In genomic region chr15:25947383-25947782, GRCm38 (mm10) we compare ENCODE assay signal across 18 mouse cellular contexts. TPM values are rescaled to one million over a fixed set of nuclear protein-coding genes. Genes with fewer than 3 reads are reported as not detected.
DNase-seq lines count a peak whose midpoint lies in the region; ATAC-seq and TF ChIP-seq lines count a peak whose summit lies in the region.
"Had no signal": no experiment of that assay in that cellular context is flagged by ENCODE, and none has a peak within 500 bp of the region (broad histone marks: within the 10 kb centered on the region; RNA-seq: fewer than 3 reads in every experiment).

No protein-coding gene starts in this region.

- no peak for TF ChIP-seq EP300 in heart, adult 2 months (IDR thresholded peaks at IDR 0.05; ENCODE audit: insufficient read depth, low read depth, low read length)

- 62% methylated on average over 8 of the region's 8 CpGs for WGBS in heart, adult 2 months
- WGBS in midbrain, embryonic 11.5 days: 82% methylated on average over 8 of the region's 8 CpGs
- WGBS in midbrain, postnatal 0 days: 87% methylated on average over 8 of the region's 8 CpGs

- H3K4me1 ChIP-seq in heart, adult 2 months (ENCODE audit: control insufficient read depth, insufficient read depth, low read length): peaks cover 6% of the 10 kb centered on the region
- no peaks in the 10 kb centered on the region for H3K4me1 ChIP-seq in midbrain, embryonic 11.5 days (ENCODE audit: control insufficient read depth, insufficient read depth, low read length)
- no peaks in the 10 kb centered on the region for H3K4me1 ChIP-seq in midbrain, postnatal 0 days (ENCODE audit: insufficient read depth, low read length)
- H3K4me1 ChIP-seq: embryonic facial prominence, embryonic 10.5 days; forebrain, embryonic 10.5 days; hindbrain, embryonic 13.5 days had no signal

- H3K36me3 ChIP-seq in heart, adult 2 months (ENCODE audit: control insufficient read depth, insufficient read depth, low read length): peaks cover 4% of the 10 kb centered on the region; the same call in 1 of the 2 replicates
- no peaks in the 10 kb centered on the region for H3K36me3 ChIP-seq in midbrain, embryonic 11.5 days (ENCODE audit: control insufficient read depth, insufficient read depth, low read length)
- no peaks in the 10 kb centered on the region for H3K36me3 ChIP-seq in midbrain, postnatal 0 days (ENCODE audit: insufficient read depth, low read length)
- H3K36me3 ChIP-seq: embryonic facial prominence, embryonic 10.5 days; forebrain, embryonic 10.5 days; hindbrain, embryonic 13.5 days had no signal

- peak overlapping the region; percentile 52; the same call in 1 of the 2 replicates for H3K9ac ChIP-seq in heart, adult 2 months (ENCODE audit: low read depth, low read length)
- H3K9ac ChIP-seq in midbrain, embryonic 11.5 days (ENCODE audit: low read length): no peak overlapping the region
- H3K9ac ChIP-seq in midbrain, postnatal 0 days (replicated peaks; ENCODE audit: low read length, poor library complexity, severe bottlenecking): no peak overlapping the region
- H3K9ac ChIP-seq: hindbrain, embryonic 13.5 days had no signal

- no peak overlapping the region for H3K4me3 ChIP-seq in heart, adult 2 months
- H3K4me3 ChIP-seq in midbrain, embryonic 11.5 days (ENCODE audit: low read depth, low read length): no peak overlapping the region
- H3K4me3 ChIP-seq in midbrain, postnatal 0 days (ENCODE audit: low read depth, low read length): no peak overlapping the region
- H3K4me3 ChIP-seq: embryonic facial prominence, embryonic 10.5 days; erythroblast, embryonic 14.5 days; forebrain, embryonic 10.5 days; heart, embryonic 10.5 days; hindbrain, embryonic 13.5 days had no signal

- intact Hi-C loops in heart, adult 2 months (cut with DNase I): no loop called here
- intact Hi-C loops in heart, postnatal 25 days (cut with DNase I): no loop called here

- H3K27me3 ChIP-seq in heart, adult 2 months (ENCODE audit: control insufficient read depth, insufficient read depth, low read length): no peaks in the 10 kb centered on the region
- no peaks in the 10 kb centered on the region for H3K27me3 ChIP-seq in midbrain, embryonic 11.5 days (ENCODE audit: control insufficient read depth, insufficient read depth, low read length)
- H3K27me3 ChIP-seq in midbrain, postnatal 0 days (ENCODE audit: insufficient read depth, low read length): no peaks in the 10 kb centered on the region
- H3K27me3 ChIP-seq: hindbrain, embryonic 13.5 days had no signal

- no peak for TF ChIP-seq POLR2A in heart, adult 2 months (IDR thresholded peaks at IDR 0.05; ENCODE audit: insufficient read depth, low read depth, low read length)

- peaks cover 2% of the 10 kb centered on the region; the same call in 1 of the 2 replicates for H3K79me2 ChIP-seq in heart, adult 2 months (replicated peaks; ENCODE audit: control insufficient read depth, insufficient read depth, low read length)

- peak overlapping the region; percentile 76 for H3K27ac ChIP-seq in heart, adult 2 months
- H3K27ac ChIP-seq in midbrain, embryonic 11.5 days (ENCODE audit: low read depth, low read length): no peak overlapping the region
- H3K27ac ChIP-seq in midbrain, postnatal 0 days (ENCODE audit: low read depth, low read length): no peak overlapping the region
- H3K27ac ChIP-seq: embryonic facial prominence, embryonic 10.5 days; forebrain, embryonic 10.5 days; heart, embryonic 10.5 days; hindbrain, embryonic 13.5 days; hindbrain, postnatal 0 days had no signal

- no peak for TF ChIP-seq CTCF in heart, adult 2 months (IDR thresholded peaks at IDR 0.05)
- TF ChIP-seq CTCF in midbrain, postnatal 0 days (IDR thresholded peaks at IDR 0.05): no peak

- ATAC-seq in midbrain, embryonic 11.5 days (ENCODE audit: low FRiP score): no peak
- ATAC-seq in midbrain, postnatal 0 days (ENCODE audit: low FRiP score): no peak
- 0 out of 2 replicates have a peak, but pooled peaks have one; percentile 43 for ATAC-seq in megakaryocyte, adult 5-6 weeks (ENCODE audit: poor library complexity, severe bottlenecking)
- ATAC-seq: forebrain, embryonic 14.5 days; hindbrain, postnatal 0 days had no signal

- no peak overlapping the region for H3K4me2 ChIP-seq in midbrain, embryonic 11.5 days
- no peak overlapping the region for H3K4me2 ChIP-seq in midbrain, postnatal 0 days (ENCODE audit: low read depth, low read length, poor library complexity, severe bottlenecking)
- H3K4me2 ChIP-seq: hindbrain, embryonic 13.5 days had no signal

- H3K9me3 ChIP-seq in midbrain, embryonic 11.5 days (ENCODE audit: control insufficient read depth, low read length): no peaks in the 10 kb centered on the region
- no peaks in the 10 kb centered on the region for H3K9me3 ChIP-seq in midbrain, postnatal 0 days (ENCODE audit: low read length)
- H3K9me3 ChIP-seq: embryonic facial prominence, embryonic 10.5 days; forebrain, embryonic 10.5 days; heart, embryonic 10.5 days; hindbrain, embryonic 13.5 days had no signal

- DNase-seq in heart, adult 2 months: no peak
- no peak for DNase-seq in heart, postnatal 25 days (ENCODE audit: low spot score)
- DNase-seq in midbrain, embryonic 11.5 days (ENCODE audit: low spot score, missing footprints): peak; percentile 60
- DNase-seq in midbrain, postnatal 0 days (ENCODE audit: low spot score): no peak
- DNase-seq in urinary bladder, adult 18-20 months (ENCODE audit: low spot score in 2 of 2): no peak
- DNase-seq: adrenal gland, adult 2 months; adrenal gland, postnatal 25 days; cerebellum, adult 2 months; cerebellum, postnatal 10 days; heart, postnatal 10 days had no signal

RNA-seq across cellular contexts. Expression of gene Zfp622, which starts 36.8 kb away (rescaled TPM):
- total RNA-seq in heart, adult 2 months (2021): 10 to 100 TPM; 22.5 to 25.4 TPM
- polyA plus RNA-seq in heart, adult 2 months (2012; rRNA removed): 8.3 and 13.9 TPM in 2 replicates
- total RNA-seq in heart, postnatal 25 days (2021): 10 to 100 TPM; 21.1 to 22.2 TPM
- polyA plus RNA-seq in midbrain, embryonic 11.5 days (2014; fragmentation: Nextera tagmentation; extraction: Ambion mirVana): 30.6 and 33.1 TPM in 2 replicates
- 35.6 and 37.2 TPM in 2 replicates for total RNA-seq in midbrain, postnatal 0 days (2014; rRNA removed)
- polyA plus RNA-seq in midbrain, postnatal 0 days (2015; fragmentation: Nextera tagmentation; extraction: Ambion mirVana): 28.6 and 33.9 TPM in 2 replicates
- 58.1 and 60.0 TPM in 2 replicates for total RNA-seq in megakaryocyte, adult 5-6 weeks (2015)
- total RNA-seq in megakaryocyte, adult 5-6 weeks (2017): 78.3 and 91.7 TPM in 2 replicates
